Mouse (Mus musculus) myocyte (in vitro differentiated cells): ENCODE data around the gene Znhit2. TPM values are rescaled to one million over a fixed set of nuclear protein-coding genes. Genes with fewer than 3 reads are reported as not detected.

Experiments
- H3K27me3 ChIP-seq: one replicate; pipeline ENCODE4 v1.6.1; 2011; ENCODE audit not compliant: control insufficient read depth, insufficient read depth, insufficient read length
- H3K36me3 ChIP-seq: one replicate; pipeline ENCODE4 v1.6.1; 2011; ENCODE audit not compliant: control insufficient read depth, insufficient read depth
- H3K4me2 ChIP-seq: one replicate; pipeline ENCODE4 v1.6.1; 2011; ENCODE audit warnings: low read depth, control low read depth
- H3K4me3 ChIP-seq: one replicate; pipeline ENCODE4 v1.5.1; 2011; ENCODE audit warnings: mild to moderate bottlenecking, control low read depth, moderate library complexity
- H3K79me2 ChIP-seq: one replicate; pipeline ENCODE4 v1.6.1; 2011; ENCODE audit not compliant: control insufficient read depth, insufficient read depth
- H3ac ChIP-seq: one replicate; pipeline ENCODE4 v1.6.1; 2011; ENCODE audit not compliant: control insufficient read depth, insufficient read length
- CEBPB ChIP-seq: IDR thresholded peaks from 2 replicates; pipeline ENCODE4 v1.6.1; 2011; ENCODE audit warnings: mild to moderate bottlenecking, moderate library complexity; ENCODE audit not compliant: poor library complexity, insufficient read depth, severe bottlenecking
- E2F4 ChIP-seq: IDR thresholded peaks from one replicate; pipeline ENCODE4 v1.6.1; 2011; ENCODE audit warnings: mild to moderate bottlenecking, control low read depth, moderate library complexity; ENCODE audit not compliant: insufficient read depth
- MAX ChIP-seq: IDR thresholded peaks from one replicate; pipeline ENCODE4 v1.6.1; 2011; ENCODE audit warnings: low read depth, mild to moderate bottlenecking, control low read depth
- MYOD1 ChIP-seq, 3 experiments: IDR thresholded peaks; one replicate each; pipeline ENCODE4 v1.6.1; 2011; ENCODE audit warnings: control low read depth in 2 of 3, low read depth in 2 of 3, mild to moderate bottlenecking in 2 of 3, moderate library complexity in 1 of 3; ENCODE audit not compliant: insufficient read length in 2 of 3, control insufficient read depth in 1 of 3
- MYOG ChIP-seq, 3 experiments: IDR thresholded peaks; one replicate each; pipeline ENCODE4 v1.6.1; 2011; ENCODE audit warnings: control low read depth in 2 of 3, low read depth in 2 of 3, mild to moderate bottlenecking in 2 of 3; ENCODE audit not compliant: insufficient read length in 2 of 3, control insufficient read depth in 1 of 3, insufficient read depth in 1 of 3
- POLR2A ChIP-seq: IDR thresholded peaks from one replicate; pipeline ENCODE4 v1.6.1; 2011; ENCODE audit warnings: low read depth, mild to moderate bottlenecking, control low read depth, moderate library complexity; ENCODE audit not compliant: insufficient read length
- POLR2AphosphoS2 ChIP-seq: IDR thresholded peaks from one replicate; pipeline ENCODE4 v1.6.1; 2011; ENCODE audit warnings: low read depth, control low read depth; ENCODE audit not compliant: insufficient read length
- REST ChIP-seq: IDR thresholded peaks from one replicate; pipeline ENCODE4 v1.6.1; 2011; ENCODE audit warnings: mild to moderate bottlenecking, control low read depth, moderate library complexity; ENCODE audit not compliant: insufficient read depth, insufficient read length
- SRF ChIP-seq: IDR thresholded peaks from one replicate; pipeline ENCODE4 v1.6.1; 2011; ENCODE audit warnings: low read depth; ENCODE audit not compliant: control insufficient read depth, insufficient read length
- TCF12 ChIP-seq: IDR thresholded peaks from one replicate; pipeline ENCODE4 v1.6.1; 2011; ENCODE audit warnings: mild to moderate bottlenecking, control low read depth; ENCODE audit not compliant: poor library complexity, insufficient read depth, severe bottlenecking
- TCF3 ChIP-seq: IDR thresholded peaks from one replicate; pipeline ENCODE4 v1.6.1; 2011; ENCODE audit warnings: low read depth, control low read depth; ENCODE audit not compliant: insufficient read length
- USF1 ChIP-seq: IDR thresholded peaks from one replicate; pipeline ENCODE4 v1.6.1; 2011; ENCODE audit warnings: low read depth, mild to moderate bottlenecking, control low read depth, moderate library complexity
- polyA plus RNA-seq: library from polyadenylated mRNA; unstranded; fragments of >200 nt; fragmentation: generic; extraction: Trizol; gene quantifications from one replicate; pipeline ENCODE4 v1.2.1, GENCODE M21; 2012; ENCODE audit warnings: missing spikeins

The Znhit2 gene
- polyA plus RNA-seq, 1 experiment = 44.3 TPM

DNA sequence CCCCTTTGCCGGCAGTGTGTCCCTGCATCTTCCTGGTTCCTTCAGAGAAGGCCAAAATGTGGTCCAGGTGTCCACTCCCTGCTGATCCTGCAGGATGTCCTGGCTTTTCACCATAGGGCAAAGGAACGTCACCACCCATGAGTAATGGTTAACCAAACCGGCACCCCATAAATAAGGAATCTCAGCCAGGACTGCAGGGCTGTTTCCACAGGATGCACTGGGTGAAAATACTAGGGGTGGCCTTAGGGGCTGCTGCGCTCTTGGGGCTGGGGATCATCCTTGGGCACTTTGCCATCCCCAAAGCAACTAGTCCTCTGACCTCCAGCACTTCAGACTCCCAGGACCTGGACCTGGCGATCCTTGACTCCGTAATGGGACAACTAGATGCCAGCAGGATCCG lies 44.6 kb downstream of the Znhit2 start, which contains the start of gene Naaladl1:
Naaladl1 (plus strand) TSS at position 197 of the 400 bp plus-strand sequence.
- TF ChIP-seq E2F4 = no peak
- no peak for TF ChIP-seq TCF3
- no peak for TF ChIP-seq SRF
- TF ChIP-seq MAX = no peak
- TF ChIP-seq USF1 = no peak
- TF ChIP-seq POLR2A = no peak
- TF ChIP-seq POLR2AphosphoS2 = no peak
- TF ChIP-seq CEBPB = no peak
- TF ChIP-seq MYOD1 (IDR thresholded peaks at IDR 0.05; ENCODE audit: control insufficient read depth in 1 of 3, insufficient read length in 2 of 3, low read depth in 2 of 3) = no peak
- TF ChIP-seq MYOG (IDR thresholded peaks at IDR 0.05; ENCODE audit: control insufficient read depth in 1 of 3, insufficient read depth in 1 of 3, insufficient read length in 2 of 3, low read depth in 2 of 3) = no peak
- TF ChIP-seq REST = no peak
- TF ChIP-seq TCF12 = no peak
- Histone ChIP-seq H3K4me2 (no peak within 1 kb of the TSS), H3ac (no peak within 1 kb of the TSS), H3K79me2 (no peaks in the 10 kb centered on the region), H3K36me3 (no peaks in the 10 kb centered on the region), H3K27me3 (no peaks in the 10 kb centered on the region), H3K4me3 (no peak within 1 kb of the TSS)

Other genes with a start within 250 kb of the Znhit2 start
- gene Frmd8, start 185.9 kb upstream of the Znhit2 start, polyA plus RNA-seq = 22.3 TPM
- gene Slc25a45, start 183.4 kb upstream of the Znhit2 start, polyA plus RNA-seq = 5.2 TPM
- gene Tigd3, start 167.0 kb upstream of the Znhit2 start, polyA plus RNA-seq = 0.31 TPM
- gene Dpf2, start 148.2 kb upstream of the Znhit2 start, polyA plus RNA-seq = 78.5 TPM
- gene Cdc42ep2, start 136.4 kb upstream of the Znhit2 start, polyA plus RNA-seq = 16.2 TPM
- 11.9 TPM for gene Pola2, start 97.0 kb upstream of the Znhit2 start, polyA plus RNA-seq
- not detected for gene Slc22a20, start 75.0 kb upstream of the Znhit2 start, polyA plus RNA-seq
- 110 TPM for gene Capn1, start 45.3 kb upstream of the Znhit2 start, polyA plus RNA-seq
- gene Syvn1, start 14.6 kb upstream of the Znhit2 start, polyA plus RNA-seq = 24.3 TPM
- 43.0 TPM for gene Mrpl49, start 3.4 kb upstream of the Znhit2 start, polyA plus RNA-seq
- gene Fau, start 3.3 kb upstream of the Znhit2 start, polyA plus RNA-seq = 2,772 TPM
- gene Tm7sf2, start 7.2 kb downstream of the Znhit2 start, polyA plus RNA-seq = 37.1 TPM
- 49.1 TPM for gene Vps51, start 16.0 kb downstream of the Znhit2 start, polyA plus RNA-seq
- 0.13 TPM for gene Tmem262, start 18.8 kb downstream of the Znhit2 start, polyA plus RNA-seq
- 0.26 TPM for gene Gm28374, start 21.1 kb downstream of the Znhit2 start, polyA plus RNA-seq
- gene Zfpl1, start 23.8 kb downstream of the Znhit2 start, polyA plus RNA-seq = 68.5 TPM
- 7.7 TPM for gene Cdca5, start 23.8 kb downstream of the Znhit2 start, polyA plus RNA-seq
- 0.07 TPM for gene AC131692.1, start 33.2 kb downstream of the Znhit2 start, polyA plus RNA-seq
- 0.11 TPM for gene Naaladl1, start 44.6 kb downstream of the Znhit2 start, polyA plus RNA-seq
- 27.5 TPM for gene Sac3d1, start 57.5 kb downstream of the Znhit2 start, polyA plus RNA-seq
- 18.5 TPM for gene Snx15, start 67.1 kb downstream of the Znhit2 start, polyA plus RNA-seq
- 0.05 TPM for gene Batf2, start 79.8 kb downstream of the Znhit2 start, polyA plus RNA-seq
- gene Arl2, start 80.4 kb downstream of the Znhit2 start, polyA plus RNA-seq = 110 TPM
- gene Majin, start 123.2 kb downstream of the Znhit2 start, polyA plus RNA-seq = not detected
- gene Gpha2, start 165.2 kb downstream of the Znhit2 start, polyA plus RNA-seq = 0.40 TPM
- gene Ppp2r5b, start 174.7 kb downstream of the Znhit2 start, polyA plus RNA-seq = 51.4 TPM
- 15.2 TPM for gene Atg2a, start 180.5 kb downstream of the Znhit2 start, polyA plus RNA-seq
- gene Ehd1, start 215.5 kb downstream of the Znhit2 start, polyA plus RNA-seq = 433 TPM
- 10.0 TPM for gene Cdc42bpg, start 245.3 kb downstream of the Znhit2 start, polyA plus RNA-seq